Mouse (Mus musculus) cerebellum, adult 2 months (tissue): ENCODE results near the gene Cd96.

Experiments used
- CTCF ChIP-seq: fragments of 200-500 bp; IDR thresholded peaks from 2 replicates; pipeline ENCODE4 v1.5.1; 2011; ENCODE audit warnings: low read depth, mild to moderate bottlenecking, control low read depth, low read length, moderate library complexity, borderline replicate concordance; ENCODE audit not compliant: insufficient read depth
- POLR2A ChIP-seq: fragments of 200-500 bp; IDR thresholded peaks from 2 replicates; pipeline ENCODE4 v1.6.1; 2011; ENCODE audit warnings: low read length, control low read depth, borderline replicate concordance; ENCODE audit not compliant: insufficient read depth

- TF ChIP-seq POLR2A (no peak), CTCF (no peak)
Observed at GRCm38 (mm10) chr16:46122238-46122637, 2.2 kb upstream of the Cd96 start.
